In genomic region chr10:8718831-8719230, GRCm38 (mm10) we compare ENCODE assay signal across 15 mouse cellular contexts.
"Had no signal": no experiment of that assay in that cellular context is flagged by ENCODE, and none has a peak within 500 bp of the region (broad histone marks: within the 10 kb centered on the region; RNA-seq: fewer than 3 reads in every experiment).

No protein-coding gene starts in this region.

- DNase-seq: kidney, adult 18-20 months; kidney, adult 9 months; kidney, postnatal 14 days; kidney, postnatal 4 days; layer of hippocampus, postnatal 36 days; liver, embryonic 13.5 days; lung, adult 2 months; lung, postnatal 14 days; lung, postnatal 4 days; thymus, postnatal 36 days had no signal

- H3K4me2 ChIP-seq: liver, embryonic 13.5 days; midbrain, embryonic 12.5 days; midbrain, embryonic 15.5 days; neural tube, embryonic 13.5 days had no signal

- H3K4me1 ChIP-seq: liver, embryonic 13.5 days; midbrain, embryonic 12.5 days; midbrain, embryonic 15.5 days; neural tube, embryonic 13.5 days had no signal

- H3K9me3 ChIP-seq: liver, embryonic 13.5 days; midbrain, embryonic 12.5 days; midbrain, embryonic 15.5 days; neural tube, embryonic 13.5 days had no signal

- H3K27me3 ChIP-seq: midbrain, embryonic 12.5 days; midbrain, embryonic 15.5 days; neural tube, embryonic 13.5 days had no signal

- H3K4me3 ChIP-seq: left cerebral cortex, adult 2 months; liver, embryonic 13.5 days; midbrain, embryonic 12.5 days; midbrain, embryonic 15.5 days; myocyte; neural tube, embryonic 13.5 days had no signal

- ATAC-seq: midbrain, embryonic 15.5 days had no signal

- H3K27ac ChIP-seq: left cerebral cortex, adult 2 months; liver, embryonic 13.5 days; midbrain, embryonic 12.5 days; midbrain, embryonic 15.5 days; neural tube, embryonic 13.5 days had no signal

- H3K9ac ChIP-seq: liver, embryonic 13.5 days; midbrain, embryonic 12.5 days; midbrain, embryonic 15.5 days; neural tube, embryonic 13.5 days had no signal

- H3K36me3 ChIP-seq: liver, embryonic 13.5 days; midbrain, embryonic 15.5 days had no signal
